Mouse (Mus musculus): ENCODE measurements around the gene Glud1.

Glud1 gene

GRCm38 (mm10) chr14:34310234-34310965, at the start of gene Glud1, which contains the start of gene Shld2:
Glud1 (plus strand) TSS chr14:34310727.
Shld2 (minus strand) TSS chr14:34310493.
- DNase-seq (ENCODE audit: low spot score in 2 of 2) = peak; percentile 94 to 97

DNA sequence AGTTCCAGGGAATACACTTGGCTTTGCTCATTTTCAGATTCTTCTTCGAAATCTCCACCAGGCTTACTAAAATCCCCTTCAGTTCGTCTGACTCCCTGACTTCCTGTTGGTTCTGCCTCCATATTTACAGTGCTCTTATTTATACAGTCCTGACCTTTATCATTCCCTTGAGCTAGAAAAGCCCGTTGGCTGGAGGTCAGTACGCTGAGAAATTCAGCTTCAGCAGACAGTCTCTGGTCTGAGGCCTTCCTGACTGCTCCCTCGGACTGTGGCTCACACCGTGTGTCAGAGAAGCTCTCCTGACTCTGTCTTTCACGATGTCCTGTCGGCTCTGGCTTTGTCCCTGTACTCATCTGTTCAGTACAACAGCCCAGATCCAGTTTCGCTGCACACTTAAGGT, 42.5 kb upstream of the Glud1 start:
- no peak for DNase-seq (ENCODE audit: low spot score in 2 of 2)

DNA sequence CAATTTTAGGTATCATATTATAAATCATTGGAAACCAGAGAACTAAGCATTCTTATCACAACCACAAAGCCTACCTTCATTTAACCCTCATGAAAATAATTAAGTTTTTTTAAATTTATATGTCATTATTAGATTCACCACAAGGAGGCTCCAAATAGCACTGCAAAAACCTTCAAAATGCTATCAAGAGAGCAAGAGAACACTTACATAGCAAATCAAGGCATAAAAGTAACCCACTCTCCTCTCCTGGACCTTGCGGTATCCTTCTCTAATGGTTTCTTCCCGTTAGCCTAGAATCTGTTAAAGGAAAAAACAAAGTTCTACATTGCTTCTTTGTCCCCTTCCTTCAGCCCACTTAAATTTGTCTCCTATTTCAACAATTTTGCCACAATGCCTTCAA, 37.2 kb upstream of the Glud1 start:
- DNase-seq (ENCODE audit: low spot score in 2 of 2) = no peak

- DNase-seq (ENCODE audit: low spot score in 2 of 2) = no peak
These were observed 36.4 kb upstream of the Glud1 start for GRCm38 (mm10) chr14:34274141-34274540.

GRCm38 (mm10) chr14:34275225-34275624, 35.3 kb upstream of the Glud1 start:
- DNase-seq (ENCODE audit: low spot score in 2 of 2) = no peak

- DNase-seq (ENCODE audit: low spot score in 2 of 2) = no peak
These were observed 30.8 kb upstream of the Glud1 start for GRCm38 (mm10) chr14:34279726-34280125.

- no peak for DNase-seq (ENCODE audit: low spot score in 2 of 2)
These were observed 29.7 kb upstream of the Glud1 start for GRCm38 (mm10) chr14:34280798-34281197.

GRCm38 (mm10) chr14:34281736-34282269, 28.7 kb upstream of the Glud1 start:
- no peak for DNase-seq (ENCODE audit: low spot score in 2 of 2)

DNA sequence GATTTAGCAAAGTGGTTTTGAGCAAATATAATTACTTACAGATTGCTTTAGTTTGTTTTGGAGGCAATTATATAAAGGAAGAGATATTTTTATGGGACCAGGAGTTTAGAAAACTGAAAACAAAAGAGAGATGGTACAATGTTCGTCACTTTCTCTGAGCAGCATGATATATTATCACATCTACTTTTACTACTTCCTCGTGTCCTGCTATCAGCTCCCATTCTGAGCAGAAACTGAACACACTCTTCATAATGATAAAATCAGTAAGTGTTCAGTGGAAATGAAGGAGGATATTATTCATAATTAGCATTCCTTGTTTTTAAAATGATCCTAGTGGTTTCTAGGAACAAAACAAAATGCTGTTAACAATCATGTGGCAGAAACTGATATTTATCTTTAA, 22.1 kb upstream of the Glud1 start:
- no peak for DNase-seq (ENCODE audit: low spot score in 2 of 2)

DNA sequence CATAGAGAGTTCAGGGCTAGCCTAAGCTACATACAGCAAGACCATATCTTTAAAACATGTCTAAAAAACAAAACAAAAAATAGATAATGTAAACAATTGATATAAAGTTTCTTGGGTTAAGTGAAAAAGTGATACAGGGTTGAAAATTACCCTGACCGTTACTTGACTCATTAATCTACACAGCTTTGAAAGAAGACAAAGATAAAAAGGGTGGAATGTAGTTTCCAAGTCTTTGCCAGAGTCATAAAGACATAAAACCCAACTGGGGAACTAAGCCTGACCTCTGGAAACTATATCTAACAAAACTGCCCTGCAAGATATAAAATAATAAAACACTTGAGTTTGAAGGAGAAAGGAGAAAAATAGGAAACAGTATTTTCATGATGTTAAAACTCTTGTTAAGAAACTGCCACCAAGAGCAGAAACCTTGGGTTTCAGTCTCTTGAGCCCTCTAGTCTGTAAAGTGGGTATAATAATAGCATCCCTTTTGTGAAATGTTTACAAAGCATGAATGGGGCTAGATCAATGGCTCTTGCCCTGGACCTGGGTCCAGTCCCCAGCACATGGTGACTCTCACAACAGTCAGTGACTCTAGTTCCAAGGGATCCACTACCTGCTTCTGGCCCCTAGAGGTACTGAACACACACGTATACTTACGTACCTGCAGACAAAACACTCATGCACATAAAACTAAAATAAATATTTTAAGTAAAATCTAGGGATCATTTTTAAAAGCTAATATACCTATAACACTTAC, 21.1 kb upstream of the Glud1 start:
- no peak for DNase-seq (ENCODE audit: low spot score in 2 of 2)

- DNase-seq (ENCODE audit: low spot score in 2 of 2) = no peak
These were observed 20.3 kb upstream of the Glud1 start for GRCm38 (mm10) chr14:34290229-34290628.

DNA sequence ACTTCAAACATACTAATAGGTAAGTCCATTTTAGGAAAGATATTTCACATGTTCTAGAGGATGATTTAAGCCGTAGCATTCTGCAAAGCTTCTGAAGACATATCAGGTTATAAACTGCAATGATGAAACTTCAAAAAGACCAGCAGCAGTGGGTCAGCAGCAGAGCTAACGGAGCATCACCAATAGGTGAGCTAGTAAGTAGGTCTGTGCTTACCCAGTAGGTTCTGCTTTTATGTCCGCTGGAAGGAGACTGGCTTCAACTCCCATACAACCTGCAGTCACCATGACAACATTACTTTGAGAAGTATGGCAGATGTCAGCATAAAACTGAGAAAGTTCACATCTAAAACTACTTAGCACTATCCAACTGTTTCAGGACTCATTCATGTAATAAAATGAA, 16.9 kb upstream of the Glud1 start:
- DNase-seq (ENCODE audit: low spot score in 2 of 2) = no peak

- no peak for DNase-seq (ENCODE audit: low spot score in 2 of 2)
These were observed 14.2 kb upstream of the Glud1 start for GRCm38 (mm10) chr14:34296350-34296749.

DNA sequence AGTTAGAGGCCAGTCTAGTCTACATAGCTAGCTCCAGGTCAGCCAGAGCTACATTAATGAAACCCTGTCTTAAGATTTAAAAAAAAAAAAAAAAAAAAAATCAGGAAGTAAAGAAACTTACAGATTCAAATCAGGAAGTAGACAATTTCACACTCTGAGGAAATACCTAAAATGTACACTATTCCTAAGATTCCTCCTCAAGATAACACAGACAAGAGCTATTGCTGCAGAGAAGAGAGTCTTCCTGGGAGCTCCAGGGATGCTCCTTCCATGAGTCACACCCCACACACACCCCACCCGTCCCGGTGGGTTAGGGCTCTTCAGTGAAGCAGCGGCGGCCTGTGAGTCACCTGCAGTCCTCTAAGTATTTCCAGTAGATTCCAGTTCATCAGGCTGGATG, 13.5 kb upstream of the Glud1 start:
- DNase-seq (ENCODE audit: low spot score in 2 of 2) = no peak

DNA sequence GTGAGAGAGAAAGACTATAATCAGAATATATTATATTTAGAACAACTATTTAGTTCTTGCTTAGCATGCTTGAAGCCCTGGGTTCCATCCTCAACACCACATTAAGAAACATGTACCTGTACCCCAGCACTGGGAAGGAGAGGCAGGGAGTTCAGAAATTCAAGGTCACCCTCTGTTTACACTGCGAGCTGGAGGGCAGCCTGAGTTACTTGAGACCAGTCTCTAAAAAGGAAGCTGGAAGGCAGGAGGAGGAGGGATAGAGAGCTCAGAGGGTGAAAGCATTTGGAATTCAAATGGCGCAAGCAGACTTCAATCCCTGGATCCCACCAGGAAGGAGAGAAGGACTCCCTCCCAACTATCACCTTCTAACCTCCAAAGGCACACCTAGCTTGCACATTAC, 12.9 kb upstream of the Glud1 start:
- no peak for DNase-seq (ENCODE audit: low spot score in 2 of 2)

DNA sequence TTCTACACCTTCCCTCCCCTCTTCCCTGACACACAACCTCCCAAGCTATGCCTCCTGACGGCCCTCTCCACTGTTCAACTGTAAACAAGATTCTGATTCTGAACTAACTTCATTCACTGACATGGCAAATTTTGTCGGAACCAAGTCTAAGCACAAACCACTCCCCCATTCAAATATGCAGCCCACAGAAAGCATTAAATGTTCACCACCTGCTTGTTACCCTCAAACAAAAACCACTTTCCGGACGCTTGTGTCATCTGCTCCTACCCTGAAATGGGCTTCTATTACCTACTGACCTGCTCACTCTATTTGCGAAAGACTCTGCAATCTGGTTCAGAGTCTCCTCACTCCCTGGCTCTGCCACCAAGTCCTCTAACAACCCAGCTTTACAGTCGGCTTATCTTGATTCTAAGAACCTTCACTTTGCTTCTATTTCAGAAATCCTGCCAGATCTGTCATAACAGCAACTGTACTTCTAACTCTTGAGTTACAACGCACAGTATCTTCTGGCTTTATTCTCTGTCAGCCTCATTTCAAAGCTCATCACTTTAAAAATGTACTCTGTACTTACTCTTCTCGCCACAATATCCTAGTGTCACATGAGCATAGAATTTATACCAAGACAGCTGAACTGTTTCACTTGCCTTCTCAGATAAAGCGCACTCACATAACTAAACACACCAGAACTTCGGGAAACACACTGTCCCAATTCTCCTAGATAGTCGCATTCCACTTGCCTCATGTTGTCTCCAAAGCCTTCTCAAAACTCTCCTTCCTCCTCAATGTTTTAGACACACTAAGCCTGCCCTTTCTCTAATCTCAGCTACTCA, 11.4 kb upstream of the Glud1 start:
- no peak for DNase-seq (ENCODE audit: low spot score in 2 of 2)

GRCm38 (mm10) chr14:34302681-34303242, 7.8 kb upstream of the Glud1 start:
- no peak for DNase-seq (ENCODE audit: low spot score in 2 of 2)

DNA sequence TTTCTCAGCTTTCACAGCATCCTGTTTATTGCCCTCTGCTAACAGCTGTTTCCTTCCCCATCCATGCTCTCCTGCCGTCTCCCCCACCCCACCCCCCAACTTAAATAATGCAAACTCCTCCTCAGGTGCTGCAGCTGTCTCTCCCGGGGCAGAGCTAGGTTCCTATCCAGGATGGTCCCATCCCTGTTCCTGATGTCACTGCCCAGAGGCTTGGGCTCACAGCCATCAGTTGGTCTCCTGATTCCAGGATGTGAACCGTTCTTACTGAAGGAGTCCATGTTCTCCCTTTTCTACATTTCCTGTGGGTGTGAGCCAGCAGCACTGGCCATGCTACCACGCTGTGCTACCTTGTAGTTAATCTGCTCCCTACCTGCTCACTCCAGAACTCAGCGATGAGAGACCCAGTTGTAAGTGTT, 7.3 kb upstream of the Glud1 start:
- DNase-seq (ENCODE audit: low spot score in 2 of 2) = no peak

- no peak for DNase-seq (ENCODE audit: low spot score in 2 of 2)
These were observed 1.3 kb upstream of the Glud1 start for GRCm38 (mm10) chr14:34309266-34309665.

GRCm38 (mm10) chr14:34309907-34310233, 657 bp upstream of the Glud1 start:
- DNase-seq (ENCODE audit: low spot score in 2 of 2) = no peak

DNA sequence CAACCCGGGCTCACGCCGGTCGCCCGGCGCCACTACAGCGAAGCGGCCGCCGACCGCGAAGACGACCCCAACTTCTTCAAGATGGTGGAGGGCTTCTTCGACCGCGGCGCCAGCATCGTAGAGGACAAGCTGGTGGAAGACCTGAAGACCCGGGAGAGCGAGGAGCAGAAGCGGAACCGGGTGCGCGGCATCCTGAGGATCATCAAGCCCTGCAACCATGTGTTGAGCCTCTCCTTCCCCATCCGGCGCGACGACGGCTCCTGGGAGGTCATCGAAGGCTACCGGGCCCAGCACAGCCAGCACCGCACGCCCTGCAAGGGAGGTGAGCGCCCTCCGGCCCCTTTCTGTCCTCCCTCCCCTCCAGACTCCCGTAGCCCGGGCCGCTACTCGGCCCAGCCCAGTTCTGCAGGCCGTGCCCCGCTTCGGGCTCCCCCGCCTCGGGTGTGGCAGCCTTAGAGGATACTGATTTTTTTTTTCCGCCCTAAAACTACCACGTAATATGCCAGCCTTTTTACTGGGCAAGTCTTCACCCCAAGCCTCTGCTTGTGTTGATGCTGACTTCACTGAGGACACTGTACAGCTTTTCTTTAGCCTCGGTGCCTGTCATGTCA, 599 bp downstream of the Glud1 start:
- peak in 1 of 2 experiments; percentile 51 for DNase-seq (ENCODE audit: low spot score in 2 of 2)

Data from cerebellum, postnatal 4 days (tissue).